Mouse (Mus musculus): ENCODE results near the gene Arg2. TPM values are rescaled to one million over a fixed set of nuclear protein-coding genes. Genes with fewer than 3 reads are reported as not detected.

Gene Arg2
- polyA plus RNA-seq, 1 experiment from 2014 or later = 20.7 TPM

Other genes with a start within 250 kb of the Arg2 start
- 0.77 and 1.2 TPM in 2 replicates for gene Plek2, start 223.8 kb upstream of the Arg2 start, polyA plus RNA-seq (2014; fragmentation: Nextera tagmentation; extraction: Ambion mirVana)
- gene Tmem229b, start 123.2 kb upstream of the Arg2 start, polyA plus RNA-seq (2014; fragmentation: Nextera tagmentation; extraction: Ambion mirVana) = 37.7 and 45.5 TPM in 2 replicates
- gene Plekhh1, start 101.6 kb upstream of the Arg2 start, polyA plus RNA-seq (2014; fragmentation: Nextera tagmentation; extraction: Ambion mirVana) = 0.95 and 1.3 TPM in 2 replicates
- 18.1 and 19.1 TPM in 2 replicates for gene Pigh, start 41.1 kb upstream of the Arg2 start, polyA plus RNA-seq (2014; fragmentation: Nextera tagmentation; extraction: Ambion mirVana)
- 133 and 149 TPM in 2 replicates for gene Vti1b, start 41.9 kb downstream of the Arg2 start, polyA plus RNA-seq (2014; fragmentation: Nextera tagmentation; extraction: Ambion mirVana)
- gene Rdh11, start 61.5 kb downstream of the Arg2 start, polyA plus RNA-seq (2014; fragmentation: Nextera tagmentation; extraction: Ambion mirVana) = 35.9 and 41.2 TPM in 2 replicates
- 0.89 and 1.0 TPM in 2 replicates for gene Rdh12, start 78.1 kb downstream of the Arg2 start, polyA plus RNA-seq (2014; fragmentation: Nextera tagmentation; extraction: Ambion mirVana)
- 8.5 and 8.9 TPM in 2 replicates for gene Zfyve26, start 165.5 kb downstream of the Arg2 start, polyA plus RNA-seq (2014; fragmentation: Nextera tagmentation; extraction: Ambion mirVana)
- gene Rad51b, start 166.5 kb downstream of the Arg2 start, polyA plus RNA-seq (2014; fragmentation: Nextera tagmentation; extraction: Ambion mirVana) = 2.6 and 3.5 TPM in 2 replicates

Measured in forebrain, embryonic 14.5 days (tissue).